Mouse (Mus musculus): ENCODE data around the gene Cbln1. TPM values are rescaled to one million over a fixed set of nuclear protein-coding genes. Genes with fewer than 3 reads are reported as not detected.

The Cbln1 gene
- total and polyA plus RNA-seq, 3 experiments: 0.34 to 0.98 (median 0.64) TPM

DNA sequence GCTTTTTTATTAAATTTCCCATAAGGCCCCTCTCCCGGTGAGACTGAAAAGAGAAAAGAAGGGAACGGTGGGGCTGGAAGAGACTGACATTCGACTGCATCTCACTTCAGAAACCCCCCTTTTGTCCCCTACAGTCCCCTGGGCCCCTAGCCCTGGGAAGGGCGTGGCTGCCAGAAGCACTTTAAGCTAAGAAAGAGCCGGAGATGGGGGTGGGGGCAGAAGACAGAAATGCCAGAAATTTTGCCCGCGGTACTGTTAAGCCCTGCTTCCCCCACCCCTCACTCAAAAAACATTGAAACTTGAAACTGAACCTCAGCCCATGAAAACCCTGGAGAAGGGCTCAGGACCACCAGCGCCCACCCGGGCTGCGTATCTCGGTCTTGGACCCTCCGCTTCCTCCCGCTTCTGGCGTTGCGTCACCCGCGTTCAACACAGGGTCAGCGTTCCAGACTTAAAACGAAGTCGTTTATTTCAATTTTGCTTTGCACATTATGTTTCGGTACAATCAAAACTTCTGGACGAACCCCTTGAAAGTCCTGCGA lies 3.9 kb downstream of the Cbln1 start:
- TF ChIP-seq POLR2A (IDR thresholded peaks at IDR 0.05; ENCODE audit: insufficient read depth, low read depth, low read length) (no peak), EP300 (IDR thresholded peaks at IDR 0.05; ENCODE audit: insufficient read depth, low read depth, low read length) (no peak), CTCF (IDR thresholded peaks at IDR 0.05) (no peak)
- no peak for DNase-seq
- Histone ChIP-seq H3K4me1 (ENCODE audit: control insufficient read depth, insufficient read depth, low read length) (no peaks in the 10 kb centered on the region), H3K9ac (ENCODE audit: low read depth, low read length) (no peak overlapping the region), H3K4me3 (no peak overlapping the region), H3K36me3 (ENCODE audit: control insufficient read depth, insufficient read depth, low read length) (no peaks in the 10 kb centered on the region), H3K79me2 (replicated peaks; ENCODE audit: control insufficient read depth, insufficient read depth, low read length) (no peaks in the 10 kb centered on the region), H3K27ac (no peak overlapping the region), H3K27me3 (ENCODE audit: control insufficient read depth, insufficient read depth, low read length) (peaks cover 33% of the 10 kb centered on the region)
- intact Hi-C loops (cut with DNase I): no loop called here
- 7% methylated on average over 23 of the region's 23 CpGs for WGBS

DNA sequence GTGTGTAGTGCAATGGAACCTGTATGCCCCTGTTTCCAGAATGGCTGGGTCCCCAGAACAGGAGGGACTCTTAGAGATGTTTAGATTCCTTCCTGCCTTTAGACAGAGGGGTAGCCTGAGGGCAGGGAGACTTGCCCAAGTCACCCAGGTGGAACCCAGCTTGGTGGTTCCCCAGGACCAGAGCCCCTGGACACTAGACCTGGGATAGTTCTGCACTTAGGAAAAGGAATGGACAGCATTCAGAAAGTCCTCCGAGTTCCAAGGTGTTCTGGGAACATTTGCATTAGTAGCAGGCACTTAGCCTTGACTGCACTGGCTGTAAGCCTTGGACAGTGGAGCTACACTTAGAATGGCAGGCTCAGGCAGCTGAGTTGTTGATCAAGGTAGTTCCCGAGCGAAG lies 4.5 kb downstream of the Cbln1 start:
- intact Hi-C loops (cut with DNase I): no loop called here
- Histone ChIP-seq H3K27me3 (ENCODE audit: control insufficient read depth, insufficient read depth, low read length) (peaks cover 28% of the 10 kb centered on the region), H3K4me3 (no peak overlapping the region), H3K36me3 (ENCODE audit: control insufficient read depth, insufficient read depth, low read length) (no peaks in the 10 kb centered on the region), H3K79me2 (replicated peaks; ENCODE audit: control insufficient read depth, insufficient read depth, low read length) (no peaks in the 10 kb centered on the region), H3K27ac (no peak overlapping the region), H3K9ac (ENCODE audit: low read depth, low read length) (no peak overlapping the region), H3K4me1 (ENCODE audit: control insufficient read depth, insufficient read depth, low read length) (no peaks in the 10 kb centered on the region)
- WGBS: 38% methylated on average over 3 of the region's 3 CpGs
- TF ChIP-seq CTCF (IDR thresholded peaks at IDR 0.05): no peak
- DNase-seq: no peak

DNA sequence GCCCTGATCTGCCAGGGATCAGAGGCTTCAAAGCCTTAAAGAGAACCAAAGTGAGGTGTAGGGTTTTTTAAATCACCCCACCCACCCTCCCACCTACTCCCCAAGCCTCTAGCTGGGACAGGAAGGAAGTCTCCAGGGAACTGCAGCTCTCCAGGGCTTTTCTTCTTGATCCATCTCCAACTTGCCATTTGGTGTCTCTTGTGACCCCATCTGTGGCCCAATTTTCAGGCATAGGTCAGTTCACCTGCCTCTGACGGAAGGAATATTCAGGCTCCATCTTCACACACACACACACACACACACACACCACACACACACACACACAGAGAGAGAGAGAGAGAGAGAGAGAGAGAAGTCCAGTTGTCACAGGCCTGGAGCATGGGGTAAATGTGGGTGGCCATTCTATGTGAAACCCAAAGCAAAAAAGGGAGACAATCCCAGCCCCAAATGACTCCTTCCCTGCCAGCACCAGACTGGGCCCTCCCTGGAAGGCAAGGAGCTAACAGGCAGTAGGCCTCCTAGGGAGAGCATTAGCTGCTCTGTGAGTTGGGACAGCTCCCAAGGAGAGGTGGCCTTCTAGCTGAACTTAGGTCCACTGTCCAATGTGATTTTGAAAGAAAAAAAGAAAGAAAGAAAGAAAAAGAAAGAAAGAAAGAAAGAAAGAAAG lies 5.3 kb downstream of the Cbln1 start:
- intact Hi-C loops (cut with DNase I): no loop called here
- H3K9ac ChIP-seq (ENCODE audit: low read depth, low read length): no peak overlapping the region
- WGBS: 71% methylated on average over 1 of the region's 1 CpGs

DNA sequence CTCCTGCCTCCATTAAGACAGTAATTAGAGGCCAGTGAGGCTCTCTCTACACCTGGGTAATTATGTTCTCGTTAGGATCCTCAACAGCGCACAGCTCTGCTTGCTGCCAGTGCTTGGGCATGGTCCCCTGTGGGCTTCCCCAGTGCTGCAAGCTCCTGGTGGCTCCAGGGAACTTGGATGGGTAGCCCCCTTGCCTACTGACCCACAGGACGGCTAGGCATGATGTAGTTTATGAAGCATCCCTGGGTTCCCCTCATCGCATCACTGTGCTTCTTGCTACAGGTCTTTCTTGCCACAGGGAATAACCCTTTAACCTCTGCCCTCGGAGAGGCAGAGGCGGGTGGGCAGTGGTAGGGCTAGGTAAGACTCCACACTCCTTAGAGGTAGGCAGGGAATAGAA lies 6.1 kb downstream of the Cbln1 start:
- H3K79me2 ChIP-seq (replicated peaks; ENCODE audit: control insufficient read depth, insufficient read depth, low read length): no peaks in the 10 kb centered on the region
- H3K27me3 ChIP-seq (ENCODE audit: control insufficient read depth, insufficient read depth, low read length): peaks cover 17% of the 10 kb centered on the region
- no peak overlapping the region for H3K9ac ChIP-seq (ENCODE audit: low read depth, low read length)
- DNase-seq: no peak
- no peak overlapping the region for H3K4me3 ChIP-seq
- H3K27ac ChIP-seq: no peak overlapping the region
- TF ChIP-seq EP300 (IDR thresholded peaks at IDR 0.05; ENCODE audit: insufficient read depth, low read depth, low read length): no peak
- TF ChIP-seq POLR2A (IDR thresholded peaks at IDR 0.05; ENCODE audit: insufficient read depth, low read depth, low read length): no peak
- no peak for TF ChIP-seq CTCF (IDR thresholded peaks at IDR 0.05)
- no peaks in the 10 kb centered on the region for H3K36me3 ChIP-seq (ENCODE audit: control insufficient read depth, insufficient read depth, low read length)
- H3K4me1 ChIP-seq (ENCODE audit: control insufficient read depth, insufficient read depth, low read length): no peaks in the 10 kb centered on the region
- intact Hi-C loops (cut with DNase I): no loop called here
- WGBS: 64% methylated on average over 6 of the region's 6 CpGs

More for the DNA sequence above, 5.3 kb downstream of the Cbln1 start:
- Histone ChIP-seq H3K36me3 (ENCODE audit: control insufficient read depth, insufficient read depth, low read length) (no peaks in the 10 kb centered on the region), H3K4me1 (ENCODE audit: control insufficient read depth, insufficient read depth, low read length) (no peaks in the 10 kb centered on the region), H3K27ac (no peak overlapping the region), H3K27me3 (ENCODE audit: control insufficient read depth, insufficient read depth, low read length) (peaks cover 23% of the 10 kb centered on the region), H3K4me3 (no peak overlapping the region), H3K79me2 (replicated peaks; ENCODE audit: control insufficient read depth, insufficient read depth, low read length) (no peaks in the 10 kb centered on the region)
- DNase-seq: no peak
- no peak for TF ChIP-seq CTCF (IDR thresholded peaks at IDR 0.05)

- intact Hi-C loops (cut with DNase I): no loop called here
- no peak for DNase-seq
- no peaks in the 10 kb centered on the region for H3K36me3 ChIP-seq (ENCODE audit: control insufficient read depth, insufficient read depth, low read length)
- H3K9ac ChIP-seq (ENCODE audit: low read depth, low read length): no peak overlapping the region
- 72% methylated on average over 3 of the region's 3 CpGs for WGBS
- no peaks in the 10 kb centered on the region for H3K4me1 ChIP-seq (ENCODE audit: control insufficient read depth, insufficient read depth, low read length)
- H3K27me3 ChIP-seq (ENCODE audit: control insufficient read depth, insufficient read depth, low read length): peaks cover 7% of the 10 kb centered on the region
- H3K79me2 ChIP-seq (replicated peaks; ENCODE audit: control insufficient read depth, insufficient read depth, low read length): no peaks in the 10 kb centered on the region
- TF ChIP-seq CTCF (IDR thresholded peaks at IDR 0.05): no peak
- TF ChIP-seq EP300 (IDR thresholded peaks at IDR 0.05; ENCODE audit: insufficient read depth, low read depth, low read length): no peak
- no peak for TF ChIP-seq POLR2A (IDR thresholded peaks at IDR 0.05; ENCODE audit: insufficient read depth, low read depth, low read length)
- H3K4me3 ChIP-seq: no peak overlapping the region
- H3K27ac ChIP-seq: no peak overlapping the region
Measured at GRCm38 (mm10) chr8:87464446-87464845, 8.0 kb downstream of the Cbln1 start.

GRCm38 (mm10) chr8:87461801-87462200 lies 10.6 kb downstream of the Cbln1 start:
- 50% methylated on average over 5 of the region's 5 CpGs for WGBS

More at GRCm38 (mm10) chr8:87461801-87462200, 10.6 kb downstream of the Cbln1 start:
- H3K36me3 ChIP-seq (ENCODE audit: control insufficient read depth, insufficient read depth, low read length): no peaks in the 10 kb centered on the region
- intact Hi-C loops (cut with DNase I): no loop called here
- no peak overlapping the region for H3K27ac ChIP-seq
- no peak for TF ChIP-seq POLR2A (IDR thresholded peaks at IDR 0.05; ENCODE audit: insufficient read depth, low read depth, low read length)
- TF ChIP-seq CTCF (IDR thresholded peaks at IDR 0.05): no peak
- no peak for TF ChIP-seq EP300 (IDR thresholded peaks at IDR 0.05; ENCODE audit: insufficient read depth, low read depth, low read length)
- H3K27me3 ChIP-seq (ENCODE audit: control insufficient read depth, insufficient read depth, low read length): no peaks in the 10 kb centered on the region; the same call in 1 of the 2 replicates
- no peaks in the 10 kb centered on the region for H3K79me2 ChIP-seq (replicated peaks; ENCODE audit: control insufficient read depth, insufficient read depth, low read length)
- H3K4me1 ChIP-seq (ENCODE audit: control insufficient read depth, insufficient read depth, low read length): no peaks in the 10 kb centered on the region
- no peak overlapping the region for H3K4me3 ChIP-seq
- DNase-seq: no peak
- no peak overlapping the region for H3K9ac ChIP-seq (ENCODE audit: low read depth, low read length)
